Mouse (Mus musculus) lung, postnatal 0 days (tissue): ENCODE measurements at regions not wholly inside any gene's neighbourhood (a gene's known extent, or its start where the extent isn't known, plus 50 kb on each side); places are given as distances from the start of the nearest gene placed in this dataset.

Experiments used
- ATAC-seq: fragments of 200-750 bp; cut with Nextera tagmentation; 2 replicates; pipeline ENCODE4 v1.8.0; 2017; ENCODE audit warnings: moderate library complexity
- DNase-seq: peaks from one replicate; pipeline ENCODE4 v3.0.0-alpha.2; 2016; ENCODE audit warnings: low spot score
- H3K27ac ChIP-seq: fragments of 300-500 bp; sonication (generic); 2 replicates; pipeline ENCODE4 v1.5.1; 2014; ENCODE audit warnings: antibody characterized with exemption, mild to moderate bottlenecking, low read length, mixed read lengths
- H3K27me3 ChIP-seq: fragments of 300-500 bp; sonication (generic); replicated peaks from 2 replicates; pipeline ENCODE4 v1.6.1; 2014; ENCODE audit warnings: low read length, mixed read lengths; ENCODE audit not compliant: insufficient read depth
- H3K36me3 ChIP-seq: fragments of 300-500 bp; sonication (generic); 2 replicates; pipeline ENCODE4 v1.6.1; 2014; ENCODE audit warnings: low read length, mixed read lengths; ENCODE audit not compliant: insufficient read depth
- H3K4me1 ChIP-seq: fragments of 300-500 bp; sonication (generic); 2 replicates; pipeline ENCODE4 v1.6.1; 2014; ENCODE audit warnings: antibody characterized with exemption, low read depth, low read length, mixed read lengths; ENCODE audit not compliant: insufficient read depth
- H3K4me2 ChIP-seq: fragments of 300-500 bp; sonication (generic); replicated peaks from 2 replicates; pipeline ENCODE4 v1.6.1; 2014; ENCODE audit warnings: low read depth, mild to moderate bottlenecking, low read length, moderate library complexity, mixed read lengths
- H3K4me3 ChIP-seq: fragments of 300-500 bp; sonication (generic); 2 replicates; pipeline ENCODE4 v1.5.1; 2014; ENCODE audit warnings: low read depth, low read length
- H3K9ac ChIP-seq: fragments of 300-500 bp; sonication (generic); replicated peaks from 2 replicates; pipeline ENCODE4 v1.6.1; 2014; ENCODE audit warnings: low read depth, mild to moderate bottlenecking
- H3K9me3 ChIP-seq: fragments of 300-500 bp; sonication (generic); 2 replicates; pipeline ENCODE4 v1.6.1; 2016; ENCODE audit warnings: low read length, mixed read lengths
- CTCF ChIP-seq: IDR thresholded peaks from 2 replicates; pipeline ENCODE4 v1.5.1; 2016; ENCODE audit warnings: antibody characterized with exemption, mild to moderate bottlenecking
- EP300 ChIP-seq: IDR thresholded peaks from 2 replicates; pipeline ENCODE4 v1.6.1; 2016; ENCODE audit warnings: antibody characterized with exemption, mild to moderate bottlenecking, control low read depth
- WGBS: fragments of 180-500 bp; shearing (Covaris S2); extraction: QIAGEN DNeasy Blood & Tissue Kit; methylation state at CpG from one replicate; pipeline ENCODE4 v1.1.7; 2014; 5-methylcytosine and 5-hydroxymethylcytosine counted together

- no peak for DNase-seq
- Histone ChIP-seq H3K4me3 (no peak overlapping the region), H3K4me1 (no peaks in the 10 kb centered on the region), H3K9me3 (no peaks in the 10 kb centered on the region), H3K9ac (no peak overlapping the region), H3K27ac (no peak overlapping the region), H3K27me3 (no peaks in the 10 kb centered on the region), H3K4me2 (no peak overlapping the region), H3K36me3 (no peaks in the 10 kb centered on the region)
- no peak for ATAC-seq
- TF ChIP-seq EP300 (no peak), CTCF (no peak)
- WGBS, result 93% methylated on average over 5 of the region's 5 CpGs
Observed at GRCm38 (mm10) chr9:41508746-41509145, 347.2 kb upstream of the Ubash3b start.

GRCm38 (mm10) chr9:41498326-41498725 lies 336.8 kb upstream of the Ubash3b start:
- Histone ChIP-seq H3K27me3 (no peaks in the 10 kb centered on the region), H3K9ac (no peak overlapping the region), H3K4me2 (no peak overlapping the region), H3K36me3 (no peaks in the 10 kb centered on the region), H3K4me3 (no peak overlapping the region), H3K4me1 (no peaks in the 10 kb centered on the region), H3K9me3 (no peaks in the 10 kb centered on the region), H3K27ac (no peak overlapping the region)
- 66% methylated on average over 5 of the region's 5 CpGs for WGBS
- TF ChIP-seq CTCF (no peak), EP300 (no peak)
- DNase-seq (peak; percentile 40), ATAC-seq (no peak)

GRCm38 (mm10) chr9:41490112-41490511 lies 328.6 kb upstream of the Ubash3b start:
- no peak overlapping the region for H3K9ac ChIP-seq
- ATAC-seq, result no peak
- no peaks in the 10 kb centered on the region for H3K9me3 ChIP-seq
- no peaks in the 10 kb centered on the region for H3K4me1 ChIP-seq
- H3K36me3 ChIP-seq, result no peaks in the 10 kb centered on the region
- H3K4me3 ChIP-seq, result no peak overlapping the region
- TF ChIP-seq CTCF (no peak), EP300 (no peak)
- H3K4me2 ChIP-seq, result no peak overlapping the region
- 83% methylated on average over 3 of the region's 3 CpGs for WGBS
- H3K27me3 ChIP-seq, result no peaks in the 10 kb centered on the region
- no peak overlapping the region for H3K27ac ChIP-seq
- no peak for DNase-seq

GRCm38 (mm10) chr9:41488046-41488445 lies 326.5 kb upstream of the Ubash3b start:
- Histone ChIP-seq H3K9me3 (no peaks in the 10 kb centered on the region), H3K9ac (no peak overlapping the region), H3K27me3 (no peaks in the 10 kb centered on the region), H3K4me1 (no peaks in the 10 kb centered on the region), H3K27ac (no peak overlapping the region), H3K36me3 (no peaks in the 10 kb centered on the region), H3K4me2 (no peak overlapping the region), H3K4me3 (no peak overlapping the region)
- WGBS, result 45% methylated on average over 2 of the region's 2 CpGs
- no peak for TF ChIP-seq CTCF
- no peak for TF ChIP-seq EP300
- DNase-seq (no peak), ATAC-seq (no peak)

GRCm38 (mm10) chr9:41483218-41483617 lies 321.7 kb upstream of the Ubash3b start:
- ATAC-seq, result no peak
- TF ChIP-seq EP300, result no peak
- TF ChIP-seq CTCF, result no peak
- no peaks in the 10 kb centered on the region for H3K9me3 ChIP-seq
- H3K36me3 ChIP-seq, result no peaks in the 10 kb centered on the region
- no peak overlapping the region for H3K4me2 ChIP-seq
- no peak for DNase-seq
- 93% methylated on average over 3 of the region's 3 CpGs for WGBS
- no peaks in the 10 kb centered on the region for H3K27me3 ChIP-seq
- no peaks in the 10 kb centered on the region for H3K4me1 ChIP-seq
- no peak overlapping the region for H3K4me3 ChIP-seq
- no peak overlapping the region for H3K27ac ChIP-seq
- no peak overlapping the region for H3K9ac ChIP-seq

GRCm38 (mm10) chr9:41481611-41482266 lies 320.2 kb upstream of the Ubash3b start:
- ATAC-seq, result no peak

More at GRCm38 (mm10) chr9:41481611-41482266, 320.2 kb upstream of the Ubash3b start:
- no peak overlapping the region for H3K4me3 ChIP-seq
- TF ChIP-seq CTCF (no peak), EP300 (no peak)
- H3K27ac ChIP-seq, result no peak overlapping the region
- H3K4me1 ChIP-seq, result no peaks in the 10 kb centered on the region
- no peaks in the 10 kb centered on the region for H3K27me3 ChIP-seq
- no peak for DNase-seq
- no peak overlapping the region for H3K4me2 ChIP-seq
- WGBS, result 88% methylated on average over 6 of the region's 6 CpGs
- no peaks in the 10 kb centered on the region for H3K9me3 ChIP-seq
- no peaks in the 10 kb centered on the region for H3K36me3 ChIP-seq
- no peak overlapping the region for H3K9ac ChIP-seq
